Comparison of ENCODE assay signal across 17 mouse cellular contexts in genomic region chr9:95166224-95166623, GRCm38 (mm10).
A peak's percentile ranks its signal among the peaks of the same experiment; 100 is the strongest.
DNase-seq lines count a peak whose midpoint lies in the region; ATAC-seq and TF ChIP-seq lines count a peak whose summit lies in the region.
"Had no signal": no experiment of that assay in that cellular context is flagged by ENCODE, and none has a peak within 500 bp of the region (broad histone marks: within the 10 kb centered on the region; RNA-seq: fewer than 3 reads in every experiment).

No protein-coding gene starts in this region.

- ATAC-seq in midbrain, embryonic 16.5 days: no peak
- ATAC-seq: intestine, embryonic 16.5 days; lung, postnatal 0 days had no signal

- no peak overlapping the region for H3K4me2 ChIP-seq in midbrain, embryonic 16.5 days (ENCODE audit: low read length)
- H3K4me2 ChIP-seq: heart, embryonic 12.5 days; hindbrain, embryonic 15.5 days; liver, embryonic 11.5 days had no signal

- intact Hi-C loops in left cerebral cortex, adult 2 months (cut with DNase I): no loop called here
- intact Hi-C loops in left cerebral cortex, postnatal 4 days (cut with DNase I): no loop called here

- no peak for TF ChIP-seq CTCF in left cerebral cortex, adult 2 months (IDR thresholded peaks at IDR 0.05)

- H3K9me3 ChIP-seq in midbrain, embryonic 16.5 days (replicated peaks; ENCODE audit: control insufficient read depth, low read length, poor library complexity, severe bottlenecking): no peaks in the 10 kb centered on the region
- H3K9me3 ChIP-seq: heart, embryonic 12.5 days; hindbrain, embryonic 15.5 days; limb, embryonic 10.5 days had no signal

- no peaks in the 10 kb centered on the region for H3K27me3 ChIP-seq in midbrain, embryonic 16.5 days (ENCODE audit: control insufficient read depth, insufficient read depth, low read depth, low read length)
- H3K27me3 ChIP-seq: heart, embryonic 12.5 days; hindbrain, embryonic 15.5 days had no signal

- peaks cover 7% of the 10 kb centered on the region for H3K4me1 ChIP-seq in midbrain, embryonic 16.5 days (ENCODE audit: control insufficient read depth, insufficient read depth, low read length)
- H3K4me1 ChIP-seq: heart, embryonic 12.5 days; hindbrain, embryonic 15.5 days had no signal

- DNase-seq in heart, postnatal 4 days: peak; percentile 44
- DNase-seq in heart, adult 8-10 months (ENCODE audit: low spot score): no peak
- peak; percentile 23 to 33 for DNase-seq in left cerebral cortex, adult 18-20 months (ENCODE audit: low spot score in 2 of 2)
- DNase-seq in left cerebral cortex, adult 2 months (ENCODE audit: extremely low spot score in 1 of 2, low spot score in 2 of 2): no peak
- DNase-seq in brain, adult 2 months (ENCODE audit: low read depth, low spot score): peak; percentile 51
- DNase-seq in left cerebral cortex, postnatal 4 days: peak; percentile 49
- DNase-seq in gastrocnemius, postnatal 25 days: no peak
- DNase-seq: cerebellum, adult 9-11 months; gastrocnemius, postnatal 36 days; thymus, postnatal 4 days had no signal

- H3K9ac ChIP-seq in midbrain, embryonic 16.5 days (ENCODE audit: low read depth, low read length): no peak overlapping the region
- H3K9ac ChIP-seq: heart, embryonic 12.5 days; hindbrain, embryonic 15.5 days had no signal

- H3K4me3 ChIP-seq in left cerebral cortex, adult 2 months: no peak overlapping the region
- no peak overlapping the region for H3K4me3 ChIP-seq in midbrain, embryonic 16.5 days (ENCODE audit: low read depth, low read length)
- H3K4me3 ChIP-seq: heart, embryonic 12.5 days; hindbrain, embryonic 15.5 days; limb, embryonic 10.5 days had no signal

- no peak overlapping the region for H3K27ac ChIP-seq in left cerebral cortex, adult 2 months
- H3K27ac ChIP-seq in midbrain, embryonic 16.5 days (ENCODE audit: low read length): no peak overlapping the region
- H3K27ac ChIP-seq: hindbrain, embryonic 15.5 days; limb, embryonic 10.5 days had no signal

- WGBS in midbrain, embryonic 16.5 days: 87% methylated on average over 4 of the region's 4 CpGs

- no peaks in the 10 kb centered on the region for H3K36me3 ChIP-seq in midbrain, embryonic 16.5 days (ENCODE audit: control insufficient read depth, insufficient read depth, low read length)
- H3K36me3 ChIP-seq: heart, embryonic 12.5 days; hindbrain, embryonic 15.5 days; limb, embryonic 10.5 days had no signal

Comparison
In these comparisons a context has a peak if more than half of its experiments do, and no peak if none do; other contexts are left out.
1. DNase-seq: peak in heart, postnatal 4 days (single experiment), left cerebral cortex, adult 18-20 months (2 of 2), brain, adult 2 months (single experiment) and left cerebral cortex, postnatal 4 days (single experiment); none in heart, adult 8-10 months (single experiment), left cerebral cortex, adult 2 months (0 of 2) and gastrocnemius, postnatal 25 days (single experiment).